Mouse (Mus musculus) stomach, embryonic 14.5 days (tissue): ENCODE data around the gene Gm45618. TPM values are rescaled to one million over a fixed set of nuclear protein-coding genes. Genes with fewer than 3 reads are reported as not detected.

ENCODE experiments used
- ATAC-seq: fragments of 200-750 bp; cut with Nextera tagmentation; 2 replicates; pipeline ENCODE4 v1.8.0; 2017; ENCODE audit warnings: low read depth, moderate TSS enrichment; ENCODE audit not compliant: insufficient number of reproducible peaks, insufficient read depth, low FRiP score
- H3K27ac ChIP-seq: fragments of 300-500 bp; sonication (generic); 2 replicates; pipeline ENCODE4 v1.5.1; 2014; ENCODE audit warnings: mild to moderate bottlenecking, low read length, moderate library complexity, mixed read lengths
- H3K27me3 ChIP-seq: fragments of 300-500 bp; sonication (generic); 2 replicates; pipeline ENCODE4 v1.6.1; 2014; ENCODE audit warnings: low read length, control low read depth, mixed read lengths; ENCODE audit not compliant: control insufficient read depth, insufficient read depth
- H3K36me3 ChIP-seq: fragments of 300-500 bp; sonication (generic); 2 replicates; pipeline ENCODE4 v1.6.1; 2014; ENCODE audit warnings: mild to moderate bottlenecking, control low read depth, low read length, moderate library complexity, mixed read lengths; ENCODE audit not compliant: control insufficient read depth, insufficient read depth
- H3K4me1 ChIP-seq: fragments of 300-500 bp; sonication (generic); 2 replicates; pipeline ENCODE4 v1.6.1; 2014; ENCODE audit warnings: low read length, control low read depth, mixed read lengths; ENCODE audit not compliant: control insufficient read depth, insufficient read depth
- H3K4me2 ChIP-seq: fragments of 300-500 bp; sonication (generic); replicated peaks from 2 replicates; pipeline ENCODE4 v1.6.1; 2014; ENCODE audit warnings: low read depth, low read length, control low read depth
- H3K4me3 ChIP-seq: fragments of 300-500 bp; sonication (generic); 2 replicates; pipeline ENCODE4 v1.5.1; 2014; ENCODE audit warnings: low read depth, low read length, control low read depth
- H3K9ac ChIP-seq: fragments of 300-500 bp; sonication (generic); replicated peaks from 2 replicates; pipeline ENCODE4 v1.6.1; 2014; ENCODE audit warnings: low read depth, mild to moderate bottlenecking, control low read depth, low read length, moderate library complexity, mixed read lengths
- H3K9me3 ChIP-seq: fragments of 300-500 bp; sonication (generic); 2 replicates; pipeline ENCODE4 v1.6.1; 2016; ENCODE audit warnings: low read depth, low read length, control low read depth; ENCODE audit not compliant: control insufficient read depth
- WGBS: fragments of 180-500 bp; shearing (Covaris S2); extraction: QIAGEN DNeasy Blood & Tissue Kit; methylation state at CpG from one replicate; pipeline ENCODE4 v1.1.7; 2014; 5-methylcytosine and 5-hydroxymethylcytosine counted together
- polyA plus RNA-seq: library from polyadenylated mRNA; unstranded; fragments of >200 nt; fragmentation: Nextera tagmentation; extraction: Ambion mirVana; gene quantifications from 2 replicates; pipeline ENCODE4 v1.2.1, GENCODE M21; 2014

Gm45618 gene
- polyA plus RNA-seq, 1 experiment from 2014 or later: not detected

GRCm38 (mm10) chr7:142070458-142071211 lies 49.9 kb downstream of the Gm45618 start:
- H3K9ac ChIP-seq: no peak overlapping the region
- H3K4me2 ChIP-seq: peak overlapping the region; percentile 22; the same call in 1 of the 2 replicates
- H3K9me3 ChIP-seq: no peaks in the 10 kb centered on the region
- H3K4me3 ChIP-seq: no peak overlapping the region
- no peaks in the 10 kb centered on the region for H3K36me3 ChIP-seq
- ATAC-seq: peak; percentile 77; the same call in 1 of the 2 replicates
- WGBS: 12% methylated on average over 13 of the region's 13 CpGs
- H3K27ac ChIP-seq: no peak overlapping the region
- no peaks in the 10 kb centered on the region for H3K27me3 ChIP-seq
- H3K4me1 ChIP-seq: 0 out of 2 replicates have a peak, but pooled peaks cover 4% of the 10 kb centered on the region

Other genes starting within 250 kb of the Gm45618 start
- 53.2 and 55.0 TPM in 2 replicates for gene Tollip, start 202.2 kb downstream of the Gm45618 start, polyA plus RNA-seq
- 1.6 and 2.6 TPM in 2 replicates for gene Brsk2, start 171.0 kb downstream of the Gm45618 start, polyA plus RNA-seq
- 66.8 and 68.2 TPM in 2 replicates for gene Mob2, start 59.7 kb downstream of the Gm45618 start, polyA plus RNA-seq
- gene Dusp8, start 24.9 kb downstream of the Gm45618 start, polyA plus RNA-seq: 5.2 and 6.4 TPM in 2 replicates
- gene Gm39115, start 15.3 kb upstream of the Gm45618 start, polyA plus RNA-seq: not detected in 2 replicates
- not detected in 2 replicates for gene Gm45337, start 23.9 kb upstream of the Gm45618 start, polyA plus RNA-seq
- gene Gm29735, start 36.4 kb upstream of the Gm45618 start, polyA plus RNA-seq: not detected in 2 replicates
- gene Gm4553, start 45.0 kb upstream of the Gm45618 start, polyA plus RNA-seq: not detected in 2 replicates
- not detected in 2 replicates for gene Krtap5-2, start 55.3 kb upstream of the Gm45618 start, polyA plus RNA-seq
- gene Gm10153, start 69.7 kb upstream of the Gm45618 start, polyA plus RNA-seq: not detected in 2 replicates
- not detected in 2 replicates for gene Krtap5-3, start 80.6 kb upstream of the Gm45618 start, polyA plus RNA-seq
- gene Gm7579, start 91.1 kb upstream of the Gm45618 start, polyA plus RNA-seq: not detected in 2 replicates
- gene Krtap5-5, start 109.2 kb upstream of the Gm45618 start, polyA plus RNA-seq: not detected in 2 replicates
- not detected in 2 replicates for gene Gm40460, start 120.3 kb upstream of the Gm45618 start, polyA plus RNA-seq
- gene Gm2431, start 137.6 kb upstream of the Gm45618 start, polyA plus RNA-seq: not detected in 2 replicates
- gene Gm4559, start 153.6 kb upstream of the Gm45618 start, polyA plus RNA-seq: not detected in 2 replicates
- gene Krtap5-1, start 176.4 kb upstream of the Gm45618 start, polyA plus RNA-seq: not detected in 2 replicates
- not detected in 2 replicates for gene Krtap5-4, start 182.8 kb upstream of the Gm45618 start, polyA plus RNA-seq